Mouse (Mus musculus) forebrain, embryonic 11.5 days (tissue): Measurements from ENCODE around the gene Capns1. TPM values are rescaled to one million over a fixed set of nuclear protein-coding genes. Genes with fewer than 3 reads are reported as not detected.

Experiments
- ATAC-seq: fragments of 200-750 bp; cut with Nextera tagmentation; replicated peaks from 2 replicates; pipeline ENCODE4 v1.8.0; 2017; ENCODE audit warnings: moderate TSS enrichment; ENCODE audit not compliant: low FRiP score
- DNase-seq: peaks from one replicate; pipeline ENCODE4 v3.0.0-alpha.2; 2017; ENCODE audit warnings: low spot score
- H3K27ac ChIP-seq: fragments of 300-500 bp; sonication (generic); 2 replicates; pipeline ENCODE4 v1.5.1; 2014; ENCODE audit warnings: low read depth, low read length
- H3K27me3 ChIP-seq: fragments of 300-500 bp; sonication (generic); 2 replicates; pipeline ENCODE4 v1.6.1; 2014; ENCODE audit warnings: mild to moderate bottlenecking, low read length, mixed read lengths; ENCODE audit not compliant: control insufficient read depth, insufficient read depth
- H3K36me3 ChIP-seq: fragments of 300-500 bp; sonication (generic); 2 replicates; pipeline ENCODE4 v1.6.1; 2014; ENCODE audit warnings: mild to moderate bottlenecking, low read length, moderate library complexity, mixed read lengths; ENCODE audit not compliant: control insufficient read depth, insufficient read depth
- H3K4me1 ChIP-seq: fragments of 300-500 bp; sonication (generic); replicated peaks from 2 replicates; pipeline ENCODE4 v1.6.1; 2014; ENCODE audit warnings: low read length, mixed read lengths; ENCODE audit not compliant: control insufficient read depth, insufficient read depth
- H3K4me2 ChIP-seq: fragments of 300-500 bp; sonication (generic); 2 replicates; pipeline ENCODE4 v1.6.1; 2014; ENCODE audit warnings: low read depth, mild to moderate bottlenecking, low read length, moderate library complexity, mixed read lengths; ENCODE audit not compliant: severe bottlenecking
- H3K4me3 ChIP-seq: fragments of 300-500 bp; sonication (generic); 2 replicates; pipeline ENCODE4 v1.5.1; 2014; ENCODE audit warnings: low read depth, low read length
- H3K9ac ChIP-seq: fragments of 300-500 bp; sonication (generic); 2 replicates; pipeline ENCODE4 v1.6.1; 2014; ENCODE audit warnings: low read length
- H3K9me3 ChIP-seq: fragments of 300-500 bp; sonication (generic); 2 replicates; pipeline ENCODE4 v1.6.1; 2016; ENCODE audit warnings: low read length, mixed read lengths; ENCODE audit not compliant: control insufficient read depth
- WGBS: fragments of 180-500 bp; shearing (Covaris S2); extraction: QIAGEN DNeasy Blood & Tissue Kit; methylation state at CpG from one replicate; pipeline ENCODE4 v1.1.7; 2014; 5-methylcytosine and 5-hydroxymethylcytosine counted together
- polyA plus RNA-seq: library from polyadenylated mRNA; unstranded; fragments of >200 nt; fragmentation: Nextera tagmentation; extraction: Ambion mirVana; gene quantifications from 2 replicates; pipeline ENCODE4 v1.2.1, GENCODE M21; 2014

The Capns1 gene
- polyA plus RNA-seq, 1 experiment from 2014 or later, result 39.7 TPM

- peak overlapping the region; percentile 86 for H3K4me2 ChIP-seq
- H3K36me3 ChIP-seq, result peaks cover 2% of the 10 kb centered on the region; the same call in 1 of the 2 replicates
- H3K27me3 ChIP-seq, result no peaks in the 10 kb centered on the region
- peaks cover 5% of the 10 kb centered on the region for H3K4me1 ChIP-seq
- peak overlapping the region; percentile 78 for H3K9ac ChIP-seq
- WGBS, result under 1% methylated on average over 16 of the region's 16 CpGs
- H3K9me3 ChIP-seq, result no peaks in the 10 kb centered on the region
- no peak for DNase-seq
- peak; percentile 57 for ATAC-seq
- H3K4me3 ChIP-seq, result peak overlapping the region; percentile 79
- H3K27ac ChIP-seq, result peak overlapping the region; percentile 96
These were observed 32.7 kb upstream of the Capns1 start for GRCm38 (mm10) chr7:30231328-30231668.

GRCm38 (mm10) chr7:30224206-30224605 lies 25.6 kb upstream of the Capns1 start:
- no peak for ATAC-seq

DNA sequence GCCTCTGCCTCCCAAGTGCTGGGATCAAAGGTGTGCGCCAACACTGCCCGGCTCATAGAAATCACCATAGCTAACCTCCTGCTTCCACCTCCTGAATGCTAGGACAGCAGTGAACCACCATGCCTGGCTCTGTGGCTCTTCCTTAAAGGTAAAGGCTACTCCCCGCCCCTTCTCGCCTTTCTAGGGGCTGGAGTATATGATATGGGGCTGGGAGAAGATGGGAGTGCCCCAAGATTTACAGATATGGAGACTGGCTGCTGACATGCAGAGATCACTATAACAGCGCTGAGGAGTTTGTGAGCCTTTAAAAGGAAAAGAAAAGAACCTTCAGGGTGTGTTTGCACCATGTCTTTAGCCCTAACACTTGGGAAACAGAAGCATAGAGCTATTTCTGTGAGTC lies 23.6 kb upstream of the Capns1 start:
- WGBS, result 93% methylated on average over 5 of the region's 5 CpGs

More at GRCm38 (mm10) chr7:30224206-30224605, 25.6 kb upstream of the Capns1 start:
- no peak overlapping the region for H3K27ac ChIP-seq
- no peak overlapping the region for H3K4me3 ChIP-seq
- peaks cover 5% of the 10 kb centered on the region; the same call in 1 of the 2 replicates for H3K4me1 ChIP-seq
- H3K4me2 ChIP-seq, result no peak overlapping the region
- 91% methylated on average over 12 of the region's 12 CpGs for WGBS
- H3K27me3 ChIP-seq, result no peaks in the 10 kb centered on the region
- no peak overlapping the region for H3K9ac ChIP-seq
- peaks cover 14% of the 10 kb centered on the region for H3K36me3 ChIP-seq
- no peak for DNase-seq
- no peaks in the 10 kb centered on the region for H3K9me3 ChIP-seq

GRCm38 (mm10) chr7:30221433-30221832 lies 22.8 kb upstream of the Capns1 start:
- Histone ChIP-seq H3K36me3 (peaks cover 14% of the 10 kb centered on the region), H3K9ac (no peak overlapping the region), H3K9me3 (no peaks in the 10 kb centered on the region), H3K4me2 (no peak overlapping the region), H3K4me3 (no peak overlapping the region), H3K27me3 (no peaks in the 10 kb centered on the region), H3K4me1 (peaks cover 7% of the 10 kb centered on the region; the same call in 1 of the 2 replicates), H3K27ac (no peak overlapping the region)
- ATAC-seq (no peak), DNase-seq (no peak)
- WGBS, result 88% methylated on average over 3 of the region's 3 CpGs

More for the DNA sequence above, 23.6 kb upstream of the Capns1 start:
- DNase-seq (no peak), ATAC-seq (no peak)
- Histone ChIP-seq H3K4me3 (no peak overlapping the region), H3K9ac (no peak overlapping the region), H3K36me3 (peaks cover 14% of the 10 kb centered on the region), H3K27ac (no peak overlapping the region), H3K4me1 (peaks cover 7% of the 10 kb centered on the region; the same call in 1 of the 2 replicates), H3K27me3 (no peaks in the 10 kb centered on the region), H3K9me3 (no peaks in the 10 kb centered on the region), H3K4me2 (no peak overlapping the region)

DNA sequence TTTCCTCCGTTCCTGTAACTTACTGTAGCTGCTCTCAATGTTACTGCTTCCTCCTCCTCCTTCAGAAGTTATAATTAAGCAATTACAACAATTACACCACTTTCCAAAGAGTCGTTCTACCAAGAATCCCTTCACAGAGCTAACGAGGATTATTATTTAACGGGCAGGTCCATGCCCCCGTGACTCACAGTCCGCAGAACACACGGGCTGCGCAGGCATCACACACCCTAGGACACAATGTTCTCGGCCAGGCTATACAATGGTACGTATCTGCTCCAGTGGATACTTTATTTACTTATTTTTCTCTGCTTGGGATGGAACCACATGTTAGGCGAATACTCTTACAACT lies 21.4 kb upstream of the Capns1 start:
- H3K4me3 ChIP-seq, result peak overlapping the region; percentile 37
- H3K27ac ChIP-seq, result no peak overlapping the region
- no peak for ATAC-seq
- no peaks in the 10 kb centered on the region for H3K9me3 ChIP-seq
- DNase-seq, result no peak
- peak overlapping the region; percentile 48 for H3K9ac ChIP-seq
- H3K4me2 ChIP-seq, result peak overlapping the region; percentile 62
- peaks cover 6% of the 10 kb centered on the region; the same call in 1 of the 2 replicates for H3K36me3 ChIP-seq
- H3K27me3 ChIP-seq, result no peaks in the 10 kb centered on the region
- 17% methylated on average over 11 of the region's 11 CpGs for WGBS
- H3K4me1 ChIP-seq, result peaks cover 7% of the 10 kb centered on the region; the same call in 1 of the 2 replicates

DNA sequence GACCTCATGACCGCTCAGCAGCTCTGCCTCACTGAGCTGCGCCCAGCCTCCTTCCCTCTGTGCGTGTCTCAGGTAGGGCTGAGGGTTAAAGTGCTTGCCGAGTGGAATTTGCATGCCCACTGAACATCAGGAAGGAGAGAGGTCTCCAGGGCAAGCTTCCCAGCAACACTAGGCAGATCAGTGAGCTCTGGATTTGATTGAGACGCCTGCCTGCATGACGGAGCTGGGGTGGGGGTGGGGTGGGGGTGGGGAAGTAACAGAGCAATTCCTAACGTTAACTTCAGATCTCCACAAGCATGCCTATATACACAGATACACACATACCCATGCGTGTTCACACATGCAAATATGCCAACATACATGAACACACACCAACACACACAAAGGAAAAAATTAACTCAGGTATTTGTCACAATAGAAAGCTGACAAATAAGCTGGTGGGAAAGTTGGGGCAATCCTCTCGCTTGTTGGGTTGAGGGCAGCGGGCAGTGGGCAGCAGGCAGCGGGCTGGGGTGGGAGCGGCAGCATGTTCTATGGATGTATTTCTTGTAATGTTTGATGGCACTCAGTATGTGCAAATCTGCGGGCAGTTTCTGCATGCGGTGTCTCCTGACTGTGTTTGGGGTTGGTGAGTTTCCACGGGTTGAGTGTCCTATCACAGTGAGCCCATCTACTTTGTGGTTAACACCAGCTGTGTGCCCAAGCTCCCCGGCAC lies 20.8 kb upstream of the Capns1 start:
- Histone ChIP-seq H3K9ac (peak overlapping the region; percentile 48), H3K4me1 (peaks cover 7% of the 10 kb centered on the region; the same call in 1 of the 2 replicates), H3K27me3 (no peaks in the 10 kb centered on the region), H3K36me3 (peaks cover 6% of the 10 kb centered on the region; the same call in 1 of the 2 replicates), H3K9me3 (no peaks in the 10 kb centered on the region), H3K4me3 (peak overlapping the region; percentile 37), H3K27ac (no peak overlapping the region), H3K4me2 (peak overlapping the region; percentile 62)
- WGBS, result 9% methylated on average over 16 of the region's 16 CpGs
- ATAC-seq (peak; percentile 63), DNase-seq (peak; percentile 81)

DNA sequence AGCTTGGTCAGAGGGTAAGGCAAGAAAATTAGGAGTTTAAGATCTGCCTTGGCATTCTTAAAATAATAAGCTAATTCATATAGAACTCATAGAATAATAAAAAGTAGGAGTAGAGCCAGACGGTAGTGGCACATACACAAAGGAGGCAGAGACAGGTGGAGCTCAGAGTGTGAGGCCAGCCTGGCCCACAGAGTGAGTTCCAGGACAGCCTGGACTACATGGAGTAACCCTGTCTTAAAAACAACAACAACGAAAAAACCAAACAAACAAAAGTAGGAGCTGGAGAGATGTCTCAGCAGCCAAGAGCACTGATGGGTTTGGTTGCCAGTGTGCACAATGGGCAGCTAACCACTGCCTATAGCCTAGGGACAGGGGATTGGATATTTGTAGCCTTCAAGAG lies 18.7 kb upstream of the Capns1 start:
- peak; percentile 58; the same call in 1 of the 2 replicates for ATAC-seq
- H3K4me1 ChIP-seq, result peaks cover 7% of the 10 kb centered on the region; the same call in 1 of the 2 replicates
- no peak overlapping the region for H3K4me2 ChIP-seq
- H3K36me3 ChIP-seq, result no peaks in the 10 kb centered on the region
- DNase-seq, result no peak
- no peak overlapping the region for H3K9ac ChIP-seq
- H3K4me3 ChIP-seq, result no peak overlapping the region
- no peaks in the 10 kb centered on the region for H3K9me3 ChIP-seq
- no peak overlapping the region for H3K27ac ChIP-seq
- H3K27me3 ChIP-seq, result no peaks in the 10 kb centered on the region
- 78% methylated on average over 2 of the region's 2 CpGs for WGBS

DNA sequence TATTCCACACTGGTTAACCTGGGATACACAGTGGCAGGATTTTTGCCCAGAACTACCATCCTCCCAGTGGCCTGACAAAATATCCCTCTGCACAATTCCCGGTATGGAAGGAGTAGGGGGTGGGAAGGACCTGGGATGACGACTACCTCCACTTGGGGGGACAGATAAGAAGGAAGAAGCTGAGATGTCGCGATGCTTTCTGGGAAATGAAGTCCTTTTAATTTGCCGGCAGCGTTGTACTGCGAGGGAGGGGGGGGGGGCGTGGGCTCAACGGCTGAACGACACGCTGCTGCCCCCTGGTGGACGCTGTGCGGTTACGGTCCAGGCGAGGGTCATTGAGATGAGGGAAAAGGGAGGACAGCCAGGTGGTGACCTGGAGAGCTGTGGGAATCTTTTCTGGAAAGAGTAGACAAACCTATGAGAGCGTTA lies 18.1 kb upstream of the Capns1 start:
- H3K9me3 ChIP-seq, result no peaks in the 10 kb centered on the region
- H3K36me3 ChIP-seq, result no peaks in the 10 kb centered on the region
- DNase-seq, result peak; percentile 95
- peak; percentile 77 for ATAC-seq
- peak overlapping the region; percentile 40; the same call in 1 of the 2 replicates for H3K4me2 ChIP-seq
- no peak overlapping the region for H3K4me3 ChIP-seq
- no peak overlapping the region for H3K27ac ChIP-seq
- H3K27me3 ChIP-seq, result no peaks in the 10 kb centered on the region
- H3K9ac ChIP-seq, result peak overlapping the region; percentile 41; the same call in 1 of the 2 replicates
- peaks cover 7% of the 10 kb centered on the region; the same call in 1 of the 2 replicates for H3K4me1 ChIP-seq
- under 1% methylated on average over 15 of the region's 16 CpGs for WGBS
